Mouse (Mus musculus) kidney, adult 2 months (tissue): Measurements from ENCODE around the gene E2f2.

Experiments used
- CTCF ChIP-seq: fragments of 200-500 bp; conservative IDR thresholded peaks from 2 replicates; pipeline ENCODE4 v1.5.1; 2011; ENCODE audit warnings: low read depth, mild to moderate bottlenecking, control low read depth, low read length, moderate library complexity, mixed read lengths; ENCODE audit not compliant: insufficient read depth, insufficient read length
- POLR2A ChIP-seq: fragments of 200-500 bp; IDR thresholded peaks from one replicate; pipeline ENCODE4 v1.6.1; 2011; ENCODE audit warnings: low read depth, low read length, control low read depth

DNA sequence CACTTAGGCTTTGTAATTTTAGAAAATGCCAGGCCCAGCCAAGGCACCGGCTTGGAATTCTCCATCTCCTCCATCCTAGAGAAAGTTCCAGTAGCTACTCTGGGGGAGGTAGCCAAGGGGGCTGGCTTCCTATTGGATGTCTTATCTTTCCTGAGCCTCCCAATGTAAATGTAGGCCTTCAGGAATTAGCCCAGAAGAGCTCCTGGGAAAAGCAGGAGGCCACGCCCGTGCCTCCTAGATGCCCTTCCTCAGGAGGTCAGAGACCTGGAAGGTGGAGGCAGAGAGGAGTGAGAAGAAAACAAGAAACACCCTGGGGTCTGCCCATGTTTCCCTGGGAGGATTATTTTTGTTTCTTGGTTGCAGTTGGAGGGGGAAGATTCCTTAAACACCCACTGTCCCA lies 21.4 kb downstream of the E2f2 start:
- TF ChIP-seq CTCF = no peak
- no peak for TF ChIP-seq POLR2A
